Mouse (Mus musculus) T-cell, adult 2 months (primary cell): ENCODE data around the gene Gpx6.

Source experiments
- DNase-seq: peaks from one replicate; pipeline ENCODE4 v3.0.0; 2022; ENCODE audit warnings: low spot score

Gene Gpx6

DNA sequence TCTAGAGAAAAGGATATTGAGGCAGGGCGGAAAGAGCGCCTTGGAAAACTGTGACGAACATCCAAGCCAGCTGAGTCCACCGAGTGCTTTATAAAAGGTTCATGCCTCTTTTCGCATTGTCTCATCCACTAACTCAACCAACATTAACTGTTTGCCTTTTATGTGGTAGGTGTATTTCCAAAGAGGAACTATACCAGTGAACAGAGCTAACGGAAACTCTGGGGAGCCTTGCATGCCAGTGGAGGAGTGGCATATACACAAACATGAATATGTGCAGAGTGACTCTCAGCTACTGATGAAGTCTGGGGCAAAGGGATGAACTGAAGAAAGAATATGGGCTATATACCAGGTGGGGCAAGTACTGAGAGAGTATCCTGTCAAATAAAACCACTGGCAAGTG, 11.5 kb downstream of the Gpx6 start:
- DNase-seq = no peak

DNA sequence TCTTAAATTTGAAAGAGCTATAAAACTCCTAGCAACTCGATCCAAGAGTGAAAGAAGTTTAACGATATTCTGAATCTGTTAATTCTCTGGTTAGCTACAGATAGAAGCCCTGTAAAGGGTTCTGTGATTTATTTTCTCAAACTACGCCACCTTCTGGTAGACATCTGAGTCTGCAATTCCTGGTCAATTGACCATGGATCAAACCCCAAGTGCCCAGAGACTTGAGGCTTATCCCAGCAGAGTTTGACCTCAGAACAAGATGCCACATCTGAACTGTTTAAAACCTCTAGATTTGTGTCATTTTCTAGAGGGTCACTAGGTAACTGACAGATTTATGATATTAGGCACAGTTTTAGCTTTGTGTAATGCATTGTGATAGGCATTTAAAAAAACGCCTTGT, 14.3 kb downstream of the Gpx6 start:
- no peak for DNase-seq

DNA sequence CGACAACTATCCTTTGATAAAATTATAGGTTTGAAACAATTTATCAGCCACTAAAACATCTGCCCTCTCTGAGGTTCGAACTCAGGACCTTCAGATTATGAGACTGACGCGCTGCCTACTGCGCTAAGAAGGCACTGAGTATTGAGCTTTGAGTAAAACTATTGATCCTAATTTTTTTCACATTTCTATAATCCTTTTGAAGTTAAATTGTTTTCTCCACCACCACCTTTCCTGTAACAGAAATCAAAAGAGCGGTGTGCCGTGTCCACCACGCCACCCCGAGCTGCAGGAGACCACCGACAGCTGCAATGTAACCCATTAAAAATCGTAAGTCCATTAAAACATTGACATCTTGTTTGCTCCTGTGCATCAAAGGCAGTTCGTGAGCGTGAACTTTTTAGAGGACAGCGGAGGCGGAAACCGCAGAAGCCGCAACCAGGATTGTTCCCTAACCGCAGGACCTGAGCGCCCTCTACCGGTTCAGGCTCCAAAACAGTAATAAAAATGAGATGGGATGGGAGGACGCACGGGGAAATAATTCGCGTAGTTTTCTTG, 14.8 kb downstream of the Gpx6 start:
- peak; percentile 25 for DNase-seq

DNA sequence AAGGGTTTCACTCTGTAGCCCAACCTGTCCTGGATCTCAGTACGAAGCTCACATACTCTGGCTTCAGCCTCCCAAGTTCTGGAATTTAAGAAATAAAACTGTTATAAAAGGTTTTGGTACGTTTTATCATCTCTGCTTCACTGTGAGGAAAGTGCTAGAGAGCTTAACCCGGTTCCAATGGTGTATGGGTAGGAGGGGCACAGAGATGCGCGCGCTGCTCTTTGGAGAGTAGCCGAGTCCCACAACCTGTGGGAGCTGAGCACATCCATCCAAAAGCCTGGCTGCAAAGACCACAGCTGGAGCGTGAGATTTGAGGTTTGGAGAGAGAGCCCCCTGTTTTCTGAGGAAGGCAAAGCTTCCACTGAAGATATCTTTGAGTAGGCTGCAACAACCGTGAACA, 15.5 kb downstream of the Gpx6 start:
- no peak for DNase-seq

DNA sequence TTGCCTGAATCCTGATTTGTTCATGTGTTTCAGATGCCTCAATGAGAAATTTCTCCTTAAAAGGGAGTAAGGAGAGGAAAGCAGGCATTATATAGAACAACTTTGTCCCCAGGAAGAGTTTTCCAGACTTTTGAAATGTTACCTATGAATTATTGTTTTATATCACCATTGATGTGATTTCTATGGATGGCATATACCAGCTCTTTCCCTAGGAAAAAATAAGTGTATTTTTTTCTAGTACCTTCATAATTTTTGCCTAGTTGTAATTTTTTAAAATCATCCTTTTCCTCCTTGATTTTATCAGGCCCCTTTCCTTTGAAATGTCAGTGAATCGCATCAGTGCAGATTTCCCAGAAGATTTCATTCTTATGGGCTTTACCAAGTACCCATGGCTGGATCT, 34.7 kb downstream of the Gpx6 start, which contains the start of gene Olfr1367:
Gene Olfr1367 (plus strand): TSS at position 301 of the 400 bp plus-strand sequence.
- no peak for DNase-seq

DNA sequence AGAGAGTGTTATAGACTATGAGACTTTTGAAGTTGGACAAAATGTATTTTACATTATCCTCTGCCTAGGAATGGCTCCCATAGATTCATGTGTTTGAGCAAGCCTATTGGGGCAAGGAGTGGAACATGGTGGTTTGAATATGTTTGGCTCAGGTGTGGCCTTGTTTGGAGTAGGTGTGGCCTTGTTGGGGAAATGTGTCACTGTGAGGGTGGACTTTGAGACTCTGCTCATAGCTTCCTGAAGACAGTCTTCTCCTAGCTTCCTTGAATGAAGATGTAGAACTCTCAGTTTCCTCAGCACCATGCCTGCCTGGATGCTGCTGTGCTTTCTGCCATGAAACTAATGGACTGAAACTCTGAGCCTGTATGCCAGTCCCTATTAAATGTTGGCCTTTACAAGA, 38.7 kb downstream of the Gpx6 start:
- DNase-seq = no peak

DNA sequence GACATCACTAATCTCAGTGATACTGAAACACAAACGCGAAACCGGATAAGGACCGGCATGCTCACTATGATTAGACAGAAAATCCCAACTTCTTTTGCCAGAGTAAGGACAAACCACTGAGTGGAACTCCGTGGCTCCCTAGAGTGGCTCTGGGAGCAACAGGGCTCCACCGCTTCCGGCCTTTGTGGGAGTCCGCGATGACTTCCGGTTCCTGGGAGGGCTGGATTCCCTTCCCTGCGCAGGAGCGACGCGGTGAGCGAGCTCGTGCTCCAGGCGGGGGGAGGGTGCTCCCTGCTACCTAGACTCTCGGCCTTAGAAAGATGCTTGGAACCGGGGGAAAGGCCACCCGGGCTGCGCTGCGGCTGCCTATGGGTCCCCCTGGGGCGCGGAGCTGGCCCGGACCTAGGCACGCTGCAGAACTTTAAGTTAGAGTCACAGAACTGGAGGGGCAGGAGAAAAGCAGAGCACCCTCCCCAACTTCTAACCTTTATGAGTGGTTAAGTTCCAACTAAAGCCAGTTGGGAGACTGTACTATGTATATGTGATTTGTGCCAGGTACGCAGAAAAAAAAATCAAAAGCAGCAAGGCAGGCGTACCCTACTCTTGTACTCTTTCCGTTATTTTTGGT, 50.8 kb downstream of the Gpx6 start, which contains the start of gene Zscan12:
Gene Zscan12 (plus strand): TSS at position 200 of the 628 bp plus-strand sequence.
- DNase-seq = peak; percentile 78

DNA sequence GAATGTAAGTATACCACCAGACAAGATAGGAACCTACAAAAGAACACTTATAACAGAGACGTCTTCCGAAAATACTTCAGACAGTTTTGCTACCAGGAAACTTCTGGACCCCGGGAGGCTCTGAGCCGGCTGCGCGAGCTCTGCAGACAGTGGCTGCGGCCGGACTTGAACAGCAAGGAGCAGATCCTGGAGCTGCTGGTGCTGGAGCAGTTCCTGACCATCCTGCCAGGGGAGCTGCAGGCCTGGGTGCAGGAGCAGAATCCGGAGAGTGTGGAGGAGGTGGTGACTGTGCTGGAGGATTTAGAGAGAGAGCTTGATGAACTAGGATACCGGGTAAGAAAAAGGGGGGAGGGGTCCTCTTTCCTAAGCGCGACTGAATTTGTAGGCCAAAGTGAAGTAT, 51.8 kb downstream of the Gpx6 start:
- no peak for DNase-seq

DNA sequence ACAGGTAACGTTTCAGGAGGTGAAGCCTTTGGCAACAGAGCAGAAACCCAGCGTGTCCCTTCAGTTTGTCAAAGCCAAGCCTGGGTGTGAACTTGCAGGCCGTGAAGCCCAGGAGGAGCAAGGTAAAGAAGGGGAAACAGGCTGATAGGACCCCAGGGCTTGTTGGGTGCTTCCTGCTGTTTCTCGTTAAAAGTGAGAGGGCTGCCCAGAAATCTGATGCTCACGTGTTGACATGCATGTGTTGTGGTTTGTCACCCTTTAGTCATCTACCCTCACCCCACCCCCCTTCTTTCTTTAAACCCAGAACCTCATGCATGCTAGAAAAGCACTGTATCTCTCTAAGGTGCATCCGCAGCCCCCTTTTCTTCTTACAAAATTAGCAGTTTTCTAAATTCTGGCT, 54.7 kb downstream of the Gpx6 start:
- DNase-seq = peak; percentile 70
